Mouse (Mus musculus): ENCODE measurements around the gene Nt5dc3. TPM values are rescaled to one million over a fixed set of nuclear protein-coding genes. Genes with fewer than 3 reads are reported as not detected.

Gene Nt5dc3
- 1.9 and 2.3 TPM in 2 replicates for polyA plus RNA-seq (2011; ENCODE audit: insufficient read depth, insufficient read length, low replicate concordance, missing spikeins)

DNA sequence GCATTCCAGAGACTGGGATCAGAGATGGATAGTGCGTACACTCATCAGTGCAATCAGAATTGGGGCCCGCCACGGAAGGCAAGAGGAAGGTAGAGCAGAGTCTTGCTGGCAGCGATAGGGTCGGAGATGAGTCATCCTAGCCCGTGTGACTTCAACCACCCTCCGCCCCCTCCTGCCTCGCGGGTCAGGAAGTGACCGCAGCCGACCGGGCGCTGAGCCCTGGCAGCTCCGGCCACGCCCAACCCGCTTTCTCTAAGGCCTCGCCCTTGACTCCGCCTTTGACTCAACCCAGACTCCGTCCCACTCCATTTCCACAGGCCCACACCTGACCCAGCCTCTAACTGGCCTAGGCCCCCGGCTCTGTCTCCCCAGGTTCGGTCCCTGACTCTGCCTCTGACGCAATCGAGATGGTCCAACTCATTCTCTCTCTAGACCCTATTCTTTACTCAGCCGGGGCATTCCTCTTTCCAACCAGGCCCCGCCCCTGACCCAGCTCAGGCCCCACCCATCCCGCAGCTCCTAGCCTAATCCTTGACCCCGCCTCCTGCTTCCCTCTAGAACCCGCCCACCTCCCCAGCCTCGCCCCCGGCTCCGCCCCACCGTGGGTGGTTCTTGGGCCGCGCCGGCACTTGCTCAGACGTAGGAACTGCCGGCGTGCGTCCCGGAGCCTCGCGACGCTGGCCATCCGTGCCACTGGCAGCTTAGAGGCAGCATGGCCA lies at the start of gene Nt5dc3:
Nt5dc3 (plus strand) TSS at position 608 of the 719 bp plus-strand sequence.
- WGBS = 1% methylated on average over 44 of the region's 44 CpGs
- Histone ChIP-seq H3K27ac (ENCODE audit: control insufficient read depth, insufficient read depth, low read depth, low read length, poor library complexity) (peak within 1 kb of the TSS; percentile 95), H3K4me1 (ENCODE audit: control insufficient read depth, insufficient read depth, low read length) (peaks cover 3% of the 10 kb centered on the region), H3K4me3 (replicated peaks; ENCODE audit: control insufficient read depth, low read depth, low read length) (peak within 1 kb of the TSS; percentile 96)
- no peak for TF ChIP-seq CTCF (IDR thresholded peaks at IDR 0.05; ENCODE audit: control insufficient read depth, insufficient read depth, low read length)
- TF ChIP-seq POLR2A (IDR thresholded peaks at IDR 0.05; ENCODE audit: borderline replicate concordance, control insufficient read depth, low read depth, low read length) = peak; percentile 98

DNA sequence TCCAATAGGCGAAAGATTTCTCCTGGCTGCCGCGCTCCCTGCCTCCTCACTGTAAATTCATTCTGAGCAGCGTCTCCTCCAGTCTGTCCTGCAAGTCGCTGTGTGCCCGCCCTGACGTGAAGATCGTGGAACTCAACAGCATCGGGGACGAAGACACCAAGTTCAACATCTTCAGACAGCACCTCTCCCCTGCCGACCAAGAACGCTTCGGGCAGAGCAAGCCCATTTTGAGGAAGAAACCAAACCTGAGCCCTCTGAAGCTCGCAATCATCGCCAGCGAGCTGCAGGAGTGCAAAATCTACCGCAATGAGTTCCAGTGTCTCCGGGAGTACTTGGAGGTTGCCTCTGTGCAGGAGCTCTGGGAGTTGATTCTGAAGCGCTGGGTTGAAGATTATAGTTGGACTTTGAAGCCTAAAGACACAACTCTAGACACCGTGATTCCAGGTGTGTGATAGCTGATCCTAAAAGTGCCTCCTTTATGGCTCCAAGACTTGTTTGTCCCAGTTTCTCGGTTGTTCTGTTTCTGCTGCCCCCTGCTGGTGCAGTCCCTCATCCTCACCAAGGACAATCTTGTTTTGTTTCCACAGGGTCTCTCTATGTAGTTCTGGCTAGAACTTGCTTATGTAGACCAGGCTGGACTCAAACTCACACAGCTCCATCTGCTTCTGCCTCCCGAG lies 47.8 kb upstream of the Nt5dc3 start:
- no peak overlapping the region for H3K27ac ChIP-seq (ENCODE audit: control insufficient read depth, insufficient read depth, low read depth, low read length, poor library complexity)
- 3% methylated on average over 22 of the region's 22 CpGs for WGBS

DNA sequence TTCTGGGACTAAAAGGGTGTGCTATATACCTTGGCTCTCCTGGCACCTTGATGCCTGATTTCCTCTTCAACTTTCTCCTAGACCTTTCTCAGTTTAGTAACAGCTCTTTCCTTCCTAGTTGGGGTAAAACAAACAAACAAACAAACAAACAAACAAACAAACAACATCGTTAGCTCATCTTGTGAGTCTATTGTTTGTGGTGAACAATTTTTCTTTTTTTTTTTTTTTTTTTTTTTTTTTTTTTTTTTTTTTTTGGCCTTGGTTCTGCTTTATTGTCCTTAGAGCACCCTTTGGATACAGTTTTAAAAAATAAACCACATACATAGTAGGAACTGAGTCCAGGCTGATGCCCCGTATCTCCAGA lies 47.3 kb upstream of the Nt5dc3 start:
- TF ChIP-seq POLR2A (IDR thresholded peaks at IDR 0.05; ENCODE audit: borderline replicate concordance, control insufficient read depth, low read depth, low read length) (no peak), CTCF (IDR thresholded peaks at IDR 0.05; ENCODE audit: control insufficient read depth, insufficient read depth, low read length) (no peak)
- 30% methylated on average over 2 of the region's 2 CpGs for WGBS
- no peak overlapping the region for H3K27ac ChIP-seq (ENCODE audit: control insufficient read depth, insufficient read depth, low read depth, low read length, poor library complexity)
- H3K4me3 ChIP-seq (replicated peaks; ENCODE audit: control insufficient read depth, low read depth, low read length) = no peak overlapping the region
- H3K4me1 ChIP-seq (ENCODE audit: control insufficient read depth, insufficient read depth, low read length) = peaks cover 1% of the 10 kb centered on the region; the same call in 1 of the 2 replicates

More for the DNA sequence above, 47.8 kb upstream of the Nt5dc3 start:
- Histone ChIP-seq H3K4me1 (ENCODE audit: control insufficient read depth, insufficient read depth, low read length) (peaks cover 1% of the 10 kb centered on the region; the same call in 1 of the 2 replicates), H3K4me3 (replicated peaks; ENCODE audit: control insufficient read depth, low read depth, low read length) (peak overlapping the region; percentile 55)
- TF ChIP-seq POLR2A (IDR thresholded peaks at IDR 0.05; ENCODE audit: borderline replicate concordance, control insufficient read depth, low read depth, low read length) (no peak), CTCF (IDR thresholded peaks at IDR 0.05; ENCODE audit: control insufficient read depth, insufficient read depth, low read length) (peak; percentile 82)

DNA sequence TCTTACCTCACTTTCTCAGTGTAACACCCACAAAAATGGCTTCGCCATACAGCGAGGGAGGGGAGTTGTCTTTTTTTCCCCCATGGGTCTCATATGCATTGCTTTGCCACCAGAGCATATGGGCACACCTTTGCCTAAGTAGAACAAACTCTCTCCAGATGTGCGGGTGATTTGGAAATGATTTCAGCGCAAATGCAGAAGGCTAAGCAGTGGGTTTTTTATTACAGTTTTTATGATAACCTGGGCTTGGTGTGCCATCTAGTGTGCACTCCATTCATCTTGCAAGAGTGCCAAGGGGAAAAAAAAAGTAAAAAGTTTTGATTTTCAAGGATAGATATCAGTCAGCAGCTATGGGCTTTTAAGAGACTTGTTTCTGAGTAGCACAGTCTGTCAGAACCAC lies 43.8 kb upstream of the Nt5dc3 start:
- H3K4me3 ChIP-seq (replicated peaks; ENCODE audit: control insufficient read depth, low read depth, low read length) = no peak overlapping the region
- no peaks in the 10 kb centered on the region for H3K4me1 ChIP-seq (ENCODE audit: control insufficient read depth, insufficient read depth, low read length)
- WGBS = 67% methylated on average over 4 of the region's 4 CpGs
- H3K27ac ChIP-seq (ENCODE audit: control insufficient read depth, insufficient read depth, low read depth, low read length, poor library complexity) = no peak overlapping the region
- no peak for TF ChIP-seq POLR2A (IDR thresholded peaks at IDR 0.05; ENCODE audit: borderline replicate concordance, control insufficient read depth, low read depth, low read length)
- TF ChIP-seq CTCF (IDR thresholded peaks at IDR 0.05; ENCODE audit: control insufficient read depth, insufficient read depth, low read length) = no peak

DNA sequence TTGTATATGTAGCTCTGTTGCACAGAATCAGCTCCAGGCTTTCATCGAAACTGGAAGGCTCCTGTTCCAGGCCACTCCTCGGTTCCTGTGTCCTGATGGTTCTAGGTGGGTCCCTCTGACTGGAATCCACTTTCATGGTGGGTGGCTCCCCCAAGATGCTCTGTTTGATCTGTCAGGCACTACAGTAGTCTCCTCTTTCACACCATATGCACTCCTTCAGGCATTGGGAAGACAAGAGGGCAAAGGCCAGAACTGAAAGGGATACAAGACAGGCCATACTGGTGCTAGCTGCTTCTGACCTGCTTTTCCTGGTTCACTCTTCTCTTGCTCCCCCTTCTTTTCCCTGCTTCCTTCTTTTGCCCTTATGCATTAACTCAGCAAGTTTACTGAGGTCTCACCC lies 35.9 kb upstream of the Nt5dc3 start:
- H3K4me1 ChIP-seq (ENCODE audit: control insufficient read depth, insufficient read depth, low read length) = peaks cover 1% of the 10 kb centered on the region; the same call in 1 of the 2 replicates
- no peak for TF ChIP-seq POLR2A (IDR thresholded peaks at IDR 0.05; ENCODE audit: borderline replicate concordance, control insufficient read depth, low read depth, low read length)
- no peak overlapping the region for H3K4me3 ChIP-seq (replicated peaks; ENCODE audit: control insufficient read depth, low read depth, low read length)
- 80% methylated on average over 2 of the region's 2 CpGs for WGBS
- no peak overlapping the region for H3K27ac ChIP-seq (ENCODE audit: control insufficient read depth, insufficient read depth, low read depth, low read length, poor library complexity)

DNA sequence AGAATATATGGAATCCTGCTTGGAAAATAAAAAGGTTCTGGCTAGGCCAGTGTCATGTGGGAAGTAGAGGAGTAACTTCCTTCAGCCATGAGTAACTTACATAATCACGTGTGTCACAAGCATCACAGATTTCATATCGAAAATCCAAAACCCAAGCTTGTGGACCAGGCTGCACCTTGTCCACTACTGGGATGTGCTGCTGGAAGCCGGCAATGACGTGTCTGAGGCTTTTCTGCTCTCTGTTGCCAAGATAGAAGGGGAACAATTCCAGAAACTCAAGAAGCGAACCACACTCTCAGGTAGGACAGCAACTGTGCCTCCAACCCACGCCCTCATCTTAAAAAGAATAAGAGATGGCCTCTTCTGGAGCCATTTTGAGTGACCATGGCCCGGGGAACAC lies 34.5 kb upstream of the Nt5dc3 start:
- 76% methylated on average over 7 of the region's 7 CpGs for WGBS

DNA sequence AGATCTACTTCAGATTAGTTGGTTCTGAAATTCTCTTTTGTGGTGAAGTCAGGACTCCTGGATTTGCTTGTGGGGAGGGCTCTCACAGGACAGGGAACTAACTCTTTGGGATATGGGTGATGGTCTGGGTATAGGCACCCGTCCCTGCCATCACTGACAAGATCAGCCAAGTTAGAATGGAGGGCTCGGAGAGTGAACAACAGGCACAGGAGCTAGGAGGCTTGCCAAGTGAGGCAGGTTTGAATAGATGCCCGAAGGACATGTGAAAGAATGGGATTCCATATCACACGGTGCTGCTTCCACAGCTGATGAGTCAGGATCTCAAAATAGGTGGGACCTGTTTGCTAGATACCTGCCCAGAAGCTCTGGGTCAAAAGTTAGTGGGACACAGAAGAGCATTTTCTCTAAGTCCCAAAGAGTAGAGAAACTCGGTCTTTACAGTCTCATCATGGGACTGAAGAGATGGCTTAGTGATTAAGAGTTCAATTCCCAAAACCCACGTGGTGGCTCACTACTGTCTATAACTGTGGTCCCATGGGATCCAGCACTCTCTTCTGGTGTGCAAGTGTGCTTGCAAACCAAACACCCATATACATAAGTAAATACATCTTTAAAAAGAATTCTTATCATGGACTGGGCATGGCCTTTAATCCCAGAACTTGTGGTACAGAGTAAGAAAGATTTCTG lies 22.8 kb upstream of the Nt5dc3 start:
- Histone ChIP-seq H3K4me1 (ENCODE audit: control insufficient read depth, insufficient read depth, low read length) (no peaks in the 10 kb centered on the region), H3K4me3 (replicated peaks; ENCODE audit: control insufficient read depth, low read depth, low read length) (no peak overlapping the region), H3K27ac (ENCODE audit: control insufficient read depth, insufficient read depth, low read depth, low read length, poor library complexity) (no peak overlapping the region)
- 76% methylated on average over 6 of the region's 6 CpGs for WGBS
- no peak for TF ChIP-seq POLR2A (IDR thresholded peaks at IDR 0.05; ENCODE audit: borderline replicate concordance, control insufficient read depth, low read depth, low read length)
- TF ChIP-seq CTCF (IDR thresholded peaks at IDR 0.05; ENCODE audit: control insufficient read depth, insufficient read depth, low read length) = no peak

More for the DNA sequence above, 34.5 kb upstream of the Nt5dc3 start:
- H3K27ac ChIP-seq (ENCODE audit: control insufficient read depth, insufficient read depth, low read depth, low read length, poor library complexity) = no peak overlapping the region
- TF ChIP-seq CTCF (IDR thresholded peaks at IDR 0.05; ENCODE audit: control insufficient read depth, insufficient read depth, low read length) (no peak), POLR2A (IDR thresholded peaks at IDR 0.05; ENCODE audit: borderline replicate concordance, control insufficient read depth, low read depth, low read length) (no peak)
- no peak overlapping the region for H3K4me3 ChIP-seq (replicated peaks; ENCODE audit: control insufficient read depth, low read depth, low read length)
- H3K4me1 ChIP-seq (ENCODE audit: control insufficient read depth, insufficient read depth, low read length) = peaks cover 1% of the 10 kb centered on the region; the same call in 1 of the 2 replicates

DNA sequence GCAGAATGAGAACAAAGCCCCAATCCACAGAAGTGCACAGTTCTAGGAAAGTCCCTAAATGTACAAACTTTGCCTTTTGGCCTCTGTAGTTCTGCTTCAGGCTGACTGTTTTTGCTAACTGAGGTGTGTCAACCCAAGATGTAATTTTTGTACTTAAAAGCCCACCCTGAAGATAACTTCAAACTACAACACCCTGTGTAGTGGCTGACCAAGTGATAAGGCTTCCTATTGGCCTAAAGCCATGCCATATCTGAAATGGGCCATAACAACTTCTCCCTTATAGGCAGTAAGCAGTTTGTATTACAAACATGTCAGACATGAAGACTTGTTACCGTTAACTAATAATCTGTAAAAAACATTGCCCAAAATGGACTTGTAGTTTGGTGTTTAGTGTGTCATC lies 21.1 kb upstream of the Nt5dc3 start:
- TF ChIP-seq POLR2A (IDR thresholded peaks at IDR 0.05; ENCODE audit: borderline replicate concordance, control insufficient read depth, low read depth, low read length) = no peak
- TF ChIP-seq CTCF (IDR thresholded peaks at IDR 0.05; ENCODE audit: control insufficient read depth, insufficient read depth, low read length) = no peak
- H3K4me3 ChIP-seq (replicated peaks; ENCODE audit: control insufficient read depth, low read depth, low read length) = no peak overlapping the region
- WGBS = 60% methylated on average over 1 of the region's 1 CpGs
- no peak overlapping the region for H3K27ac ChIP-seq (ENCODE audit: control insufficient read depth, insufficient read depth, low read depth, low read length, poor library complexity)
- no peaks in the 10 kb centered on the region for H3K4me1 ChIP-seq (ENCODE audit: control insufficient read depth, insufficient read depth, low read length)
